Mouse (Mus musculus): ENCODE measurements around the gene Pkd1l1. TPM values are rescaled to one million over a fixed set of nuclear protein-coding genes. Genes with fewer than 3 reads are reported as not detected.

Gene Pkd1l1
- polyA plus RNA-seq, 1 experiment from 2014 or later: 0.10 TPM

- WGBS (ENCODE audit: insufficient replicate concordance): 61% methylated on average over 4 of the region's 4 CpGs
- Histone ChIP-seq H3K4me1 (replicated peaks) (no peaks in the 10 kb centered on the region), H3K27ac (no peak overlapping the region), H3K4me3 (replicated peaks) (no peak overlapping the region), H3K9me3 (replicated peaks) (no peaks in the 10 kb centered on the region), H3K9ac (no peak overlapping the region), H3K36me3 (no peaks in the 10 kb centered on the region), H3K4me2 (no peak overlapping the region), H3K27me3 (no peaks in the 10 kb centered on the region)
- no peak for DNase-seq
- ATAC-seq (ENCODE audit: low read depth): no peak
Measured at GRCm38 (mm10) chr11:8784413-8784812, 188.7 kb downstream of the Pkd1l1 start.

- Histone ChIP-seq H3K4me3 (replicated peaks) (no peak overlapping the region), H3K9me3 (replicated peaks) (no peaks in the 10 kb centered on the region), H3K27me3 (no peaks in the 10 kb centered on the region), H3K4me1 (replicated peaks) (no peaks in the 10 kb centered on the region), H3K36me3 (no peaks in the 10 kb centered on the region), H3K4me2 (no peak overlapping the region), H3K9ac (no peak overlapping the region), H3K27ac (peak overlapping the region; percentile 15; the same call in 1 of the 2 replicates)
- no peak for DNase-seq
- 55% methylated on average over 3 of the region's 3 CpGs for WGBS (ENCODE audit: insufficient replicate concordance)
- no peak for ATAC-seq (ENCODE audit: low read depth)
Measured at GRCm38 (mm10) chr11:8782141-8782465, 191.0 kb downstream of the Pkd1l1 start.

- no peak overlapping the region for H3K9ac ChIP-seq
- 63% methylated on average over 10 of the region's 10 CpGs for WGBS (ENCODE audit: insufficient replicate concordance)
- H3K4me1 ChIP-seq (replicated peaks): no peaks in the 10 kb centered on the region
- ATAC-seq (ENCODE audit: low read depth) (no peak), DNase-seq (no peak)
- H3K27me3 ChIP-seq: no peaks in the 10 kb centered on the region
- no peak overlapping the region for H3K4me3 ChIP-seq (replicated peaks)
- H3K36me3 ChIP-seq: no peaks in the 10 kb centered on the region
- H3K9me3 ChIP-seq (replicated peaks): no peaks in the 10 kb centered on the region
- no peak overlapping the region for H3K4me2 ChIP-seq
- no peak overlapping the region for H3K27ac ChIP-seq
Measured at GRCm38 (mm10) chr11:8781308-8782140, 191.5 kb downstream of the Pkd1l1 start.

- WGBS (ENCODE audit: insufficient replicate concordance): 74% methylated on average over 3 of the region's 3 CpGs
- DNase-seq: no peak
- H3K36me3 ChIP-seq: no peaks in the 10 kb centered on the region
- no peaks in the 10 kb centered on the region for H3K4me1 ChIP-seq (replicated peaks)
- ATAC-seq (ENCODE audit: low read depth): no peak
- H3K27me3 ChIP-seq: no peaks in the 10 kb centered on the region
- no peak overlapping the region for H3K4me2 ChIP-seq
- no peak overlapping the region for H3K9ac ChIP-seq
- H3K4me3 ChIP-seq (replicated peaks): no peak overlapping the region
- H3K27ac ChIP-seq: no peak overlapping the region
- no peaks in the 10 kb centered on the region for H3K9me3 ChIP-seq (replicated peaks)
Measured at GRCm38 (mm10) chr11:8779427-8779826, 193.6 kb downstream of the Pkd1l1 start.

Other genes starting within 250 kb of the Pkd1l1 start
- 10.2 and 13.0 TPM in 2 replicates for gene Hus1, start 37.9 kb upstream of the Pkd1l1 start, polyA plus RNA-seq (2015; fragmentation: Nextera tagmentation; extraction: Ambion mirVana)
- gene Gm11992, start 75.3 kb upstream of the Pkd1l1 start, polyA plus RNA-seq (2015; fragmentation: Nextera tagmentation; extraction: Ambion mirVana): 0.07 and 0.12 TPM in 2 replicates
- gene Sun3, start 75.7 kb upstream of the Pkd1l1 start, polyA plus RNA-seq (2015; fragmentation: Nextera tagmentation; extraction: Ambion mirVana): not detected in 2 replicates
- gene Upp1, start 144.8 kb upstream of the Pkd1l1 start, polyA plus RNA-seq (2015; fragmentation: Nextera tagmentation; extraction: Ambion mirVana): 1.4 and 1.9 TPM in 2 replicates
- 0.01 and 0.03 TPM in 2 replicates for gene Abca13, start 218.7 kb upstream of the Pkd1l1 start, polyA plus RNA-seq (2015; fragmentation: Nextera tagmentation; extraction: Ambion mirVana)